Mouse (Mus musculus) testis, postnatal 10 days (tissue): ENCODE data around the gene Mbd4.

Experiments used
- DNase-seq: peaks from one replicate; pipeline ENCODE4 v3.0.0; 2021; ENCODE audit warnings: low spot score

Gene Mbd4

DNA sequence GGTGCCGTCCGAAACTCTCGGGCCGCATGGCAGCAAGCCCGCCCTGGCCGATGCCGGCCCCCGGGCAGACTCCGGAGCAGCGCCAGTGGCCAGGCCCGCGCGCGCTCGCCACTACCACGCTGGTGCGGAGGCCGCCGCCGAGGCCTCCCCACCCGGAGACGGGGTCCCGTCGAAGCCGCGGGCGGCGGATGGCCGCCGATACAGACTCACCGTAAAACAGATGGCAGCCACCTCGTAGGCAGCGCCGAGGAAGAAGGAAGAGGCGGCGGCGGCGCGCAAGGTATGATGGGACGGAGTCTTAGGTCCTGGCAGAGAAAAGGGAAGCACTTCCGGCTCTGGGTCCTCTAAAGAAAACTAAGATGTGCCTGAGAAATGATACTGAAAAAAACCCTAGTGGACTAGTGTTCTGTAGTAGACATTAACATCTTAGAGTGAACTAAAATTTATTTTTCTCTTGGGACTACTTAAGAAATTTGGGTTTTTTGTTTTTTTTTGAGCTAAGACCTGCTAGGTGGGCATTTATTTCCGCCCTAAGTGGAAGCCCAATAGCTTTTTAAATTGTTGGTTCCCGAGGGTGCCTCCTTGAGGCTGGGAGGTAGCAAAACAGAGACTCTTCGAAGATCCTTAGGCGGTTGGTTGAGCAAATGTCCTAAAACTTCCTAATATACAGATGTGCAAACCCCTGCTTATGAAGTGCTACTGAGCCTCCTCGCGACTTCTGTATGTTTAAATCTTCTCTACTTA, 44.5 kb downstream of the Mbd4 start, which contains the start of gene Rpl32:
Gene Rpl32 (minus strand): TSS at position 260 of the 744 bp plus-strand sequence.
- peak; percentile 90 for DNase-seq

DNA sequence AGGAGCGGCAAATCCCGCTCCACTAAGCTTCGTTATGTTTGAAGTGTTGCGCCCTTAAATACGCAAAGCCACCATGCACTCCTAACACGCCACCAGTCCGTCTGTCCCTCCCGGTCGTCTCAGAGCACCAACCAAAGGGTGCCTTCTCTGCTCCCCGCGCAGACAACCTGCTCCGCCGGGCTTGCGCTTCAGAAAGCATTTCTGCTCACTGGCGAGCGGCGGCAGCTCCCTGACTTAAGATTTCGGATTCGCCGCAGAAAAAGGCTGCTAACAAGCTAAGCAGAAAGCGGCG, 45.0 kb downstream of the Mbd4 start:
- DNase-seq: no peak

DNA sequence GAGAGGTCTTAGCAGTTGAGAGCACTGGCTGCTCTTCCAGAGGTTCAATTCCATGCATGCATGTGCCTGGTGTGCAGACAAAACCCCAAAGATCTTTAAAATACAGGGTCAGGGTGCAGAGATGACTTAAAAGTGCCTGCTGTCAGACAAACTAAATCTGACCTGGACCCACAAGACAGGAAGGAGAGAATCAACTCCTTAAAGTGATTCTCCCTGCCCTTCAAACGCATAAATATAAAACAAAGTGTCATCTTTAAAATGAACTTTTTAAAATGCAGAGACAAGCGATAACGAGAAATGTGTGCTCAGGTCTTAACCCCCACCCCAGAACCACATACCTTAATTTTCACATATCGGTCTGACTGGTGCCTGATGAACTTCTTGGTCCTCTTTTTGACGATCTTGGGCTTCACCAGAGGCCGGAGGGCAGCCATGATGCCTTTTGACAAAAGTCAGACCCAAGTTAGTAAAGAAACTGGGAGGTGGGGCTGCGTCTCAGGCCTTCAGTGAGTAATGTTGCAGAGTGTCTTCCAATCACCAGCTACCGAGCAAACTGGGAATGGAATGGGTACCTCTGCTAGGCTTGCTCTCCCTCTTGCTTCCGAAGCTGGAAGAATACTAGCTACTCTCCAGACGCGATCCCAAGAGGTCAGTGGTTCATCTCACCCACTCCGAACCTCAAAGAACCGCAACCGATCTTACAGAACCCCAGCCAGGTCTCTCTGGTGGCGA, 45.5 kb downstream of the Mbd4 start:
- no peak for DNase-seq

DNA sequence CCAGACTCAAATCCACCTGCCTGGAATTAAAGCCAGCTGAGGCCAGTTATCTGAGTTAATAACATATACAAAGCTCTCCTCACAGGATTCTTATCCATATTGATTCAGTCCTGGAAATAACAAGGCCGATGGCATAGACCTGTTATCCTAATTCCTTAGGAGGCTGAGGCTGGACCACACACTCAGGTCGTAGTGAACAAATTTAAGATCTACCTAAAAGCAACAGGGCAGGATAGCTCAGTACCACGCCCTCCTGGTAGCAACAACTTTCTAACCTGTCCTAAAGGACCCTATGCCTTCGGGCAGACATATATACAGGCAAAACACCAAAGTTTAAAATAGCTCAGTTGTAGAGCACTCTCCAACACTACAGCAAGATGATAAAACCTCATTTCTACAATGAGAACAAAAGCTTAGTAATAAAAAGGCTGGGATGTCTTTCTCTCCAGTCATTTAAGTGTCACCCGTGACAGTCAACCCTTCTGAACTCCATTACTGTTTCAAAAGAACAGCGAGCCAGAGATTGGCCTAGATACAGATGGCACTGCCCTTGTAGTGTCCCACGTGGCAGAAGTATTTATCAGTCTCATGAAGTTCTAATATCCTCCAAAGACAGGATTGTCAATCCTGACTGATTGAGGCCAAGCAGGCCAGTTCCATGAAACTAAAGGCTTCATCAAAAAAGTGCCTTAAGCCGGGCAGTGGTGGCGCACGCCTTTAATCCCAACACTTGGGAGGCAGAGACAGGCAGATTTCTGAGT, 48.6 kb downstream of the Mbd4 start:
- no peak for DNase-seq

DNA sequence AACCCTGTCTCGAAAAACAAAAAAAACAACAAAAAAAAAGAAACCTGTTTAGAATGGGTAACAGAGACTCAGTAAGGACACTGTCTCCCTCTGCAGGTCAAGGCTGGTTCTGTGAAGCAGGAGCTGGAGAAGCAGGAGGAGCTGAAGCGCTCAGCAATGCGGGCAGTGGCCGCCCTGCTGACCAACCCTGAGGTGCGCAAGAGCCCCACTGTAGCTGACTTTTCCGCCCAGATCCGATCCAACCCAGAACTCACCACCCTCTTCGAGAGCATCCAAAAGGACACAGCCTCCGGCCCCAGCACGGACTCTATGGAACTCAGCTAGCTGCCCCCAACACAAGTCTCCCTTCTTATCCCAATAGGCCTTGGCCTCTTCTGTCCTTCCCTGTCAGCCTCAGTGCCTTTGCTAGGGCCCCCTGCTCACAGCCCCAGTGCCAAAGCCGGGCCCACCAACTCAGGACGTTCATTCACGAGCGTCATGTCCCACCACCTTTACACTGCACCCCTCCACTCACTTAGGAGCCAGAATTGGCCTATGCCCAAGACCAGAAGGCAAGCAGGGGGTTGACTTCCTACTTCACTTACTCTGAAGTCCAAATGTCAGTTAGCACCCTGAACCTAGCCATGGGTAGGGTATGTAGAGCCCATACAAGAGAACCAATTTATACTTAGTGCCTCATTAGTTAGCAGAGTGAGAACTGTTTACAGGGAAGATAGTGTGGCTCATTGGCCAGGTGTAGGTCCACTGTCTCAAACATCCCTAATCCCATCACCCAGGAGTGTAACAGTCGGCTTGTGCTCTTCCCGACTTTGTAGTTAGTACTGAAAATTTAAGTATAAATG, 49.4 kb downstream of the Mbd4 start:
- DNase-seq: peak; percentile 88

DNA sequence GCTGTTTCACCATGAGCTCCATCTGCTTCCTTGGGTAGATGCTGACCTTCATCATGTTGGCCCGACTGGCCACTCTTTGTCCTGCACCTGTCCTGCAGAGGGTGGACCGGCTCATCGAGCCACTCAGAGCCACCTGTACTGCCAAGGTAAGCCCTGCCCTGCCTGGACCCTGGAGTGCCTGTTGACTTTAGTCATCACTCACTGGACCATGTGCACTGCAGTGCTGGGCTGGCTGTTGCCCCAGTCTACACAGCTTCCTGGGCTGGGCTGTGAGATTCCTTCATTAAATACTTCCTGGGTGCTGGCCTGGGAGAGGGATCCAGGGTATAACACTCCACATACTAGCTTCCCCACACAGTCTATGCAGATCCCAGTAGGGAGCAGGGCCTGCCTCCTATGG, 51.4 kb downstream of the Mbd4 start:
- DNase-seq: no peak

DNA sequence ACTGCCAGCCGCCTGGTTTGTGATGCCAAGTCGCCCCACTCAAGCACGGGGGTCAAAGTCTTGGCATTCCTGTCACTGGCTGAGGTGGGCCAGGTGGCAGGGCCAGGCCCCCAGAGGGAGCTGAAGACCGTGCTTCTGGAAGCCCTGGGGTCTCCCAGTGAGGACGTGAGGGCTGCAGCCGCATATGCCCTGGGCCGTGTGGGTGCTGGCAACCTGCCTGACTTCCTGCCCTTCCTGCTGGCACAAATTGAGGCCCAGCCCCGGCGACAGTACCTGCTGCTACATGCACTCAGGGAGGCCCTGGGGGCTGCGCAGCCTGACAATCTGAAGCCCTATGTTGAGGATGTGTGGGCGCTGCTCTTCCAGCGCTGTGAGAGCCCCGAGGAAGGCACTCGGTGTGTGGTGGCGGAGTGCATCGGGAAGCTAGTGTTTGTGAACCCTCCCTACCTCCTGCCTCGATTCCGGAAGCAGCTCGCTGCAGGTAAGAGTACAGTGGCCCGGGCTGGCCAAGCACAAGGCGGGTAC, 60.4 kb downstream of the Mbd4 start:
- no peak for DNase-seq

DNA sequence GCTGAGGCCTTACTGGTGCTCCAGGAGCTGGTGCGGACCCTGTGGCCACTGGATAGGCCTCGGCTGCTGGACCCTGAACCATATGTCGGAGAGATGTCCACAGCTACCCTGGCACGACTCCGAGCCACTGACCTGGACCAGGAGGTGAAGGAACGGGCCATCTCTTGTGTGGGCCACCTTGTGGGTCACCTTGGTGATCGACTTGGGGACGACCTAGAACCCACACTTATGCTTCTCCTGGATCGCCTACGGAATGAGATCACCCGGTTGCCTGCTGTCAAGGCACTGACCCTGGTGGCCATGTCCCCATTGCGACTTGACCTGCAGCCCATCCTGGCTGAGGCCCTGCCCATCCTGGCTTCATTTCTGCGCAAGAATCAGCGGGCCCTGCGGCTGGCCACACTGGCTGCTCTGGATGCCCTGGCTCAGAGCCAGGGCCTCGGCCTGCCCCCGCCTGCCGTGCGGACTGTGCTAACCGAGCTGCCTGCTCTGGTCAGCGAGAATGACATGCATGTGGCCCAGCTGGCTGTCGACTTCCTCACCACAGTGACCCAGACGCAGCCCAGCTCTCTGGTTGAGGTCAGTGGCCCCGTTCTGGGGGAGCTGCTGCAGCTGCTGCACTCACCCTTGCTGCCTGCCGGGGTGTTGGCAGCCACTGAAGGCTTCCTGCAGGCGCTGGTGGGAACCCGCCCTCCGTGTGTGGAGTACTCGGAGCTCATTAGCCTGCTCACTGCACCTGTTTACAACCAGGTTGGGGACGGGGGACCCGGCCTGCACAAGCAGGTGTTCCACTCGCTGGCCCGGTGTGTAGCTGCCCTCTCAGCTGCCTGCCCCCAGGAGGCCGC, 61.1 kb downstream of the Mbd4 start:
- no peak for DNase-seq

DNA sequence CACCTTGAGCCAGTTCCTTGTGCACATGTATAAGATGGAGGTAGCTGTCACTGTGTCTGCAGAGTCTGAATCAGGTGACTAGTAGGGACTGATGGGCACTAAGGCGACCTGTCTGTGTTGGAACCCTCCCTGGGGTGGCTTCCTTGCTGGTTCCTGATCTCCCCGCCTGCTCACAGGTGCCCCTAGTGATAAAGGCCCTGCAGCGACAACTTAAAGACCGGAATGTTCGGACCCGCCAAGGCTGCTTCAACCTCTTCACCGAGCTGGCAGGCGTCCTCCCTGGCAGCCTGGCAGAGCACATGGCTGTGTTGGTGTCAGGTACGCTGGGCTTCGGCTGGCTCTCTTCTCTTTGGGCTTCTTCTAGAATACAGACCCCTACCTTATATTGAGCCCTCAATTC, 62.2 kb downstream of the Mbd4 start:
- no peak for DNase-seq
